Mouse (Mus musculus): ENCODE measurements around the gene Btbd9.

DNA sequence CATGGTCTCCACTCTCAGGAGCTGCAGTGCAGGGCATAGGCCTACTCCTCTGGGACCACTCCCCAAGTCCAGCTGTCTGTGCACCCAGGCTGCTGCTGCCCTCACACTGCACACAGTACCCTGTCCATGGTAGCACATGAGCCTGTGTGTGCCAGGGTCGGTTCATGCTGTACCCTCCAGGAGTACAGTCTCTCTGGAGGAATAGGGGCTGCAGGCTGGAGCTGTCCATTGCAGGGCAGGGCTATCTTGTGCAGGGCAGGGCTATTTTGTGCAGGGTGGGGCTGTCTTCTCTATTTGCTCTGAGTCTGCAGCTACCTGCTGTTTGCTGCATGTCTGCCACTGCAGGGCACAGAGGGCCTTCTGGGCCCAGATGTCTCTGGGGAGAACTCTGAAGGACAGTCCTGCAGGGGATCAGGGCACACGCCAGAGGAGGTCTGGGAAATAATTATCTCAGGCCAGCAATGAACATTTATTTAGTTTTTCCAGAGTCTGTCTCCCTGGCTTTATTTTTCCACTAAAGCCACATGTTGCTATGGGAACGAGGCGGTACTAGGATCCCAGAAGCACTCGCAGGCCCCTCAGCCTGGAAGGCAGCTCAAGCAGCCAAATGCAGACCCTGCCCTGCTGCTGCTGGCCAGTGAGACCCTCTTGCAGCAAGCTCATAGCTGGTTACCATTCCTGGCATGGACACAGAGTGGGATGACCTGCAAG is 351.1 kb downstream of the Btbd9 start:
- TF ChIP-seq CTCF (IDR thresholded peaks at IDR 0.05 in 2 of 3, conservative IDR thresholded peaks at IDR 0.05 in 1 of 3; ENCODE audit: control insufficient read depth in 1 of 3, insufficient read depth in 1 of 3, low read depth in 2 of 3, low read length in 3 of 3, poor library complexity in 1 of 3, severe bottlenecking in 1 of 3) (no peak), HCFC1 (IDR thresholded peaks at IDR 0.05; ENCODE audit: low read depth, low read length) (no peak)

All from MEL (cell line).